Mouse (Mus musculus) lung, postnatal 0 days (tissue): Measurements from ENCODE around the gene Map7d2.

Experiments used
- CTCF ChIP-seq: IDR thresholded peaks from 2 replicates; pipeline ENCODE4 v1.5.1; 2016; ENCODE audit warnings: antibody characterized with exemption, mild to moderate bottlenecking
- EP300 ChIP-seq: IDR thresholded peaks from 2 replicates; pipeline ENCODE4 v1.6.1; 2016; ENCODE audit warnings: antibody characterized with exemption, mild to moderate bottlenecking, control low read depth

- no peak for TF ChIP-seq CTCF
- no peak for TF ChIP-seq EP300
Observed at GRCm38 (mm10) chrX:159521780-159522179, 107.4 kb downstream of the Map7d2 start.
